Mouse (Mus musculus) stomach, postnatal 0 days (tissue): ENCODE measurements at regions not wholly inside any gene's neighbourhood (a gene's known extent, or its start where the extent isn't known, plus 50 kb on each side); places are given as distances from the start of the nearest gene placed in this dataset.
"Not testable (repeated sequence)": the region's sequence is repeated elsewhere in the genome, so short reads cannot be mapped to it uniquely, and the experiment has no call there.

Experiments
- ATAC-seq: fragments of 200-750 bp; cut with Nextera tagmentation; 2 replicates; pipeline ENCODE4 v1.8.0; 2017; ENCODE audit not compliant: low FRiP score, low TSS enrichment
- DNase-seq: peaks from one replicate; pipeline ENCODE4 v3.0.0-alpha.2; 2016; ENCODE audit warnings: low spot score
- H3K27ac ChIP-seq: fragments of 300-500 bp; sonication (generic); replicated peaks from 2 replicates; pipeline ENCODE4 v1.5.1; 2014; ENCODE audit warnings: mild to moderate bottlenecking, control low read depth
- H3K27me3 ChIP-seq: fragments of 300-500 bp; sonication (generic); 2 replicates; pipeline ENCODE4 v1.6.1; 2014; ENCODE audit warnings: low read length; ENCODE audit not compliant: control insufficient read depth, insufficient read depth
- H3K36me3 ChIP-seq: fragments of 300-500 bp; sonication (generic); 2 replicates; pipeline ENCODE4 v1.6.1; 2014; ENCODE audit warnings: low read length, mixed read lengths; ENCODE audit not compliant: control insufficient read depth, insufficient read depth
- H3K4me1 ChIP-seq: fragments of 300-500 bp; sonication (generic); replicated peaks from 2 replicates; pipeline ENCODE4 v1.6.1; 2014; ENCODE audit warnings: antibody characterized with exemption; ENCODE audit not compliant: control insufficient read depth, insufficient read depth
- H3K4me2 ChIP-seq: fragments of 300-500 bp; sonication (generic); replicated peaks from 2 replicates; pipeline ENCODE4 v1.6.1; 2014; ENCODE audit warnings: low read depth, mild to moderate bottlenecking, control low read depth, moderate library complexity
- H3K4me3 ChIP-seq: fragments of 300-500 bp; sonication (generic); 2 replicates; pipeline ENCODE4 v1.5.1; 2014; ENCODE audit warnings: low read depth, low read length, control low read depth
- H3K9ac ChIP-seq: fragments of 300-500 bp; sonication (generic); 2 replicates; pipeline ENCODE4 v1.6.1; 2014; ENCODE audit warnings: mild to moderate bottlenecking, low read length, control low read depth, mixed read lengths
- H3K9me3 ChIP-seq: fragments of 300-500 bp; sonication (generic); 2 replicates; pipeline ENCODE4 v1.6.1; 2016; ENCODE audit warnings: low read length; ENCODE audit not compliant: control insufficient read depth
- CTCF ChIP-seq: IDR thresholded peaks from 2 replicates; pipeline ENCODE4 v1.5.1; 2016; ENCODE audit warnings: antibody characterized with exemption, low read depth, mild to moderate bottlenecking, moderate library complexity
- EP300 ChIP-seq: optimal IDR thresholded peaks from 2 replicates; pipeline ENCODE3; 2016; ENCODE audit warnings: antibody characterized with exemption
- WGBS: fragments of 180-500 bp; shearing (Covaris S2); extraction: QIAGEN DNeasy Blood & Tissue Kit; methylation state at CpG from one replicate; pipeline ENCODE4 v1.1.7; 2014; 5-methylcytosine and 5-hydroxymethylcytosine counted together

DNA sequence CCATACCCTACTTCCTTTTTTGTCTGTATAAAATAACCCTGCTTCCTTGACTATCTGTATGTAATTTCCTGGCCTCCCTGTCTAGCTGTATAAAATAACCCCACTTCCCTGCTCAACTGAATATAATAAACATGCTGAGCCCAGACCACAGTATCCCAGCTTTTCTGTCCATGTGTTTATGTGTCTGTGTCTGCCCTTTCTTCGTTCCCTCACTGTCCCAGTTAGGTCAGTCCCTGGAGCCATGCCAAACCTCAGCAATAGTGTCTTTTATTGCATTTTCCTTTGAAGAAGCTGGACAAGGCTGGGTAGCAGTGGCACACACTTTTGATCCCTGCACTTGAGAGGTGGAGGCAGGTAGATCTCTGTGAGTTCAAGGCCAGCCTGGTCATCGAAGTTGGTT lies 198.0 kb upstream of the Tac1 start:
- Histone ChIP-seq H3K9me3 (no peaks in the 10 kb centered on the region), H3K4me3 (no peak overlapping the region), H3K27ac (no peak overlapping the region), H3K9ac (no peak overlapping the region), H3K27me3 (no peaks in the 10 kb centered on the region), H3K36me3 (no peaks in the 10 kb centered on the region), H3K4me1 (no peaks in the 10 kb centered on the region), H3K4me2 (no peak overlapping the region)
- WGBS = 59% methylated on average over 2 of the region's 2 CpGs
- DNase-seq = no peak
- ATAC-seq = no peak
- TF ChIP-seq CTCF (no peak), EP300 (no peak)

GRCm38 (mm10) chr6:7367166-7367565 lies 187.5 kb upstream of the Tac1 start:
- TF ChIP-seq CTCF (no peak), EP300 (no peak)
- no peaks in the 10 kb centered on the region for H3K27me3 ChIP-seq
- H3K4me2 ChIP-seq = no peak overlapping the region
- H3K9ac ChIP-seq = no peak overlapping the region
- no peak overlapping the region for H3K4me3 ChIP-seq
- DNase-seq = no peak
- H3K27ac ChIP-seq = no peak overlapping the region
- H3K4me1 ChIP-seq = no peaks in the 10 kb centered on the region
- no peaks in the 10 kb centered on the region for H3K36me3 ChIP-seq
- H3K9me3 ChIP-seq = no peaks in the 10 kb centered on the region
- WGBS = 74% methylated on average over 1 of the region's 1 CpGs
- ATAC-seq = no peak

DNA sequence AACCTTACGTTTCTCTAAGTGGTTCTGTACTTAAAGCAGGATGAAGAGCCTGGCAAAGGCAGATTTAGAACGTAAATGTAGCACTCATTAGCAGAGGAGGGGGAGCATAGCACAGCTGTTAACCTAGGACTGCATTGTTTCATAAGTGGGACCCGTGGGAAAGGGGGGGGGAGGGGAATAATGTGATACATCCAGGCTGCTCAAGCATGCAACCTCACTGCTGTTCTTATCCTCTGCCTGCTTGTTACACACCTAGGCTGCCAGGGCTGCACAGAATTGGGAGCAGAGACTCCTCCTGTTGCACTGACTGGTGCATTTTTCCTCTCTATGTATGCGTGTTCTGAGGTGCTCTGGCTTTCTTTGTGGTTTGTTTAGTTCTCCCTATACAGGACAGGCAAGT lies 180.1 kb upstream of the Tac1 start:
- no peak for ATAC-seq
- WGBS = 41% methylated on average over 4 of the region's 4 CpGs
- no peaks in the 10 kb centered on the region for H3K9me3 ChIP-seq

DNA sequence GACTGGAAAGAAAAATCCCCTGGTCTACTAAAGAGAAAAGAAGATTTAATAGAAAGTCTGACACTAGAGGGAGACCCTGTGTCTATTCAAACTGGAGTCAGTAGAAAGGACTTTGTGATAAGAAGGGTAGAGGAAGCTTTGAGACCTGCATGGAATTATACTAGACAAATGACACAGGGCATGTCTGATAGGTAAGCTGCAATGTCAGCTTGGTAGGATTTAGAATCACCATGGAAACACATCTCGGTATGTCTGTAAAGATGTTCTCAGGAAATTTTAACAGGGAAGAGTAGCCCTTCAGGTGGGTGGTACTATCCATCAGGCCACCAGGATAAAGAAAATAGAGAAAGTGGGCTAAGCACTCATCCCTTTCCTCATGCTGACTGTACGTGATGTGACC lies 178.8 kb upstream of the Tac1 start:
- no peak for ATAC-seq
- Histone ChIP-seq H3K4me1 (no peaks in the 10 kb centered on the region), H3K4me3 (no peak overlapping the region), H3K27ac (no peak overlapping the region), H3K9me3 (no peaks in the 10 kb centered on the region), H3K4me2 (no peak overlapping the region), H3K36me3 (no peaks in the 10 kb centered on the region), H3K27me3 (no peaks in the 10 kb centered on the region), H3K9ac (no peak overlapping the region)
- DNase-seq = no peak
- TF ChIP-seq EP300 = no peak
- TF ChIP-seq CTCF = no peak
- WGBS = 83% methylated on average over 2 of the region's 2 CpGs

More for the DNA sequence above, 180.1 kb upstream of the Tac1 start:
- no peaks in the 10 kb centered on the region for H3K36me3 ChIP-seq
- H3K4me1 ChIP-seq = no peaks in the 10 kb centered on the region
- TF ChIP-seq EP300 (no peak), CTCF (no peak)
- no peak overlapping the region for H3K9ac ChIP-seq
- no peak overlapping the region for H3K4me2 ChIP-seq
- no peak overlapping the region for H3K27ac ChIP-seq
- no peak for DNase-seq
- no peaks in the 10 kb centered on the region for H3K27me3 ChIP-seq
- no peak overlapping the region for H3K4me3 ChIP-seq

DNA sequence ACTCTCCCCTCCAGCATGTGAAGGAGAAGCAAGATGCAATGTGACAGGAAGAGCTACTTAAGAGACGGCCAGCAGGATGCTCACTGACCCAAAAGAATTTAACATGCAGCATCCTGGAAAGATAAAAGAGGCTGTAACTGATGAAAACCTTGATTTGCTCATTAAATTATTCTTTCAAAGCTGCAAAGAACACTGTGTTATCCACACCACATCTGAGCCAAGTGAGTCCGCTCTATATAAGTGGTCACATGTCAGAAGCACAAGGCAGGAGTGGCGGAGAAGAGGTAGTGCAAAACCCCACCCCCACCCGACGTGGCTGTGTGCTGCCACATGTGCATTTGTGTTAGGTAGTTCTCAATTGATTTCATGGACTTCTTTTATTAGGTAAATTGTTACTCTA lies 176.0 kb upstream of the Tac1 start:
- H3K4me1 ChIP-seq = no peaks in the 10 kb centered on the region
- H3K36me3 ChIP-seq = no peaks in the 10 kb centered on the region
- no peak overlapping the region for H3K4me3 ChIP-seq
- WGBS = 64% methylated on average over 5 of the region's 5 CpGs
- TF ChIP-seq EP300 (no peak), CTCF (no peak)
- no peak overlapping the region for H3K9ac ChIP-seq
- ATAC-seq (no peak), DNase-seq (no peak)
- no peak overlapping the region for H3K27ac ChIP-seq
- H3K4me2 ChIP-seq = no peak overlapping the region
- H3K27me3 ChIP-seq = no peaks in the 10 kb centered on the region
- H3K9me3 ChIP-seq = no peaks in the 10 kb centered on the region

- ATAC-seq (no peak), DNase-seq (no peak)
- H3K36me3 ChIP-seq = no peaks in the 10 kb centered on the region
- no peak overlapping the region for H3K9ac ChIP-seq
- no peak for TF ChIP-seq EP300
- TF ChIP-seq CTCF = no peak
- H3K27me3 ChIP-seq = no peaks in the 10 kb centered on the region
- no peaks in the 10 kb centered on the region for H3K4me1 ChIP-seq
- H3K27ac ChIP-seq = no peak overlapping the region
- H3K4me3 ChIP-seq = no peak overlapping the region
- no peaks in the 10 kb centered on the region for H3K9me3 ChIP-seq
- no peak overlapping the region for H3K4me2 ChIP-seq
- WGBS = 31% methylated on average over 2 of the region's 2 CpGs
These were observed 129.9 kb upstream of the Tac1 start for GRCm38 (mm10) chr6:7424731-7425130.

DNA sequence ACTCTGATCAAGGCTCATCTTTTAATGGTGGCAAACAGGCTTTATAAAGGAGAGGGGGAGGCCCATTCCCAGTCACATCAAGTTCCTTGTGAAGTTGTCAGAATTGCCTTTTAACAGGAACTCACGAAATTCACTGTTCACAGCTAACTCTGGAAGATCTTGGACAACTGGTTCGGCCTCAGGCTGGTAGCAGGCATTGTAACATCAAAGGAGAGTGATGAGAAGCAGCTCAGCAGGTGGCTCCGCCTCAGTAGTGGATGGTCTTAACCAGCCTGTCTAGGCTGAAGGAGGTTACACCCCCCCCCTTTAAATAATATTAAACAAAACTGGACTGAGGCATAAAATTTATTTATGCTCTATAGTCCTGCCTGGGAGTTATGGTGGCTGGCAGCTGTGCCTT lies 113.0 kb upstream of the Tac1 start:
- H3K9me3 ChIP-seq = no peaks in the 10 kb centered on the region
- H3K4me2 ChIP-seq = no peak overlapping the region
- ATAC-seq = no peak
- no peak overlapping the region for H3K4me3 ChIP-seq
- TF ChIP-seq CTCF = no peak
- TF ChIP-seq EP300 = no peak
- no peaks in the 10 kb centered on the region for H3K27me3 ChIP-seq
- H3K36me3 ChIP-seq = no peaks in the 10 kb centered on the region
- H3K9ac ChIP-seq = no peak overlapping the region
- no peak for DNase-seq
- no peaks in the 10 kb centered on the region for H3K4me1 ChIP-seq
- WGBS = 48% methylated on average over 3 of the region's 3 CpGs
- H3K27ac ChIP-seq = no peak overlapping the region

GRCm38 (mm10) chr6:7442286-7442685 lies 112.4 kb upstream of the Tac1 start:
- not testable (repeated sequence) for H3K9ac ChIP-seq, H3K9me3 ChIP-seq, H3K4me3 ChIP-seq, H3K36me3 ChIP-seq, H3K4me1 ChIP-seq, H3K27ac ChIP-seq, H3K27me3 ChIP-seq, ATAC-seq, DNase-seq, H3K4me2 ChIP-seq
- WGBS = 83% methylated on average over 3 of the region's 3 CpGs
